Mouse (Mus musculus): Measurements from ENCODE around the gene Myo1e.

Gene Myo1e

GRCm38 (mm10) chr9:70220461-70221170 lies 13.5 kb downstream of the Myo1e start:
- DNase-seq (ENCODE audit: low read depth): no peak

- no peak for DNase-seq (ENCODE audit: low read depth)
Measured at GRCm38 (mm10) chr9:70223142-70223541, 16.0 kb downstream of the Myo1e start.

DNA sequence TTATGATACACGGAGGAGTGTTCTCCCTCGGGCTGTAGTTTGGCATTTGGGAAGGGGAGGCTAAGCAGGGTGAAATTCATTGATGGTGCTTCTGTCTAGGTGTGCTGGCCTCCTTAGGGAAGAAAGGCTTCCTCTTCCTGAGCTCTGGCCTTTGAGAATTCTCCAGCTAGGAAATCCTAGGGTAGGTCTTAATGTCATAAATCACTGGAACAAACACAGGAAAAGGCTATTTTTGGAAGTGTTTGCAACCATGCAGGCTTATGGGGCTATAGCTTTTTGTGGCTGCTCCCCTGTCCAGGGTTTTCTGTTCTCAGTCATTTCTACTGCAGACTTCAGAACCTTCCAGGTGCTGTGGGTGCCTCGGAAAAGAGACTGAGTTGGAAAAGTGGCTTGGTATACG lies 16.9 kb downstream of the Myo1e start:
- no peak for DNase-seq (ENCODE audit: low read depth)

- DNase-seq (ENCODE audit: low read depth): no peak
Measured at GRCm38 (mm10) chr9:70226359-70226758, 19.2 kb downstream of the Myo1e start.

- DNase-seq (ENCODE audit: low read depth): no peak
Measured at GRCm38 (mm10) chr9:70229823-70230222, 22.7 kb downstream of the Myo1e start.

DNA sequence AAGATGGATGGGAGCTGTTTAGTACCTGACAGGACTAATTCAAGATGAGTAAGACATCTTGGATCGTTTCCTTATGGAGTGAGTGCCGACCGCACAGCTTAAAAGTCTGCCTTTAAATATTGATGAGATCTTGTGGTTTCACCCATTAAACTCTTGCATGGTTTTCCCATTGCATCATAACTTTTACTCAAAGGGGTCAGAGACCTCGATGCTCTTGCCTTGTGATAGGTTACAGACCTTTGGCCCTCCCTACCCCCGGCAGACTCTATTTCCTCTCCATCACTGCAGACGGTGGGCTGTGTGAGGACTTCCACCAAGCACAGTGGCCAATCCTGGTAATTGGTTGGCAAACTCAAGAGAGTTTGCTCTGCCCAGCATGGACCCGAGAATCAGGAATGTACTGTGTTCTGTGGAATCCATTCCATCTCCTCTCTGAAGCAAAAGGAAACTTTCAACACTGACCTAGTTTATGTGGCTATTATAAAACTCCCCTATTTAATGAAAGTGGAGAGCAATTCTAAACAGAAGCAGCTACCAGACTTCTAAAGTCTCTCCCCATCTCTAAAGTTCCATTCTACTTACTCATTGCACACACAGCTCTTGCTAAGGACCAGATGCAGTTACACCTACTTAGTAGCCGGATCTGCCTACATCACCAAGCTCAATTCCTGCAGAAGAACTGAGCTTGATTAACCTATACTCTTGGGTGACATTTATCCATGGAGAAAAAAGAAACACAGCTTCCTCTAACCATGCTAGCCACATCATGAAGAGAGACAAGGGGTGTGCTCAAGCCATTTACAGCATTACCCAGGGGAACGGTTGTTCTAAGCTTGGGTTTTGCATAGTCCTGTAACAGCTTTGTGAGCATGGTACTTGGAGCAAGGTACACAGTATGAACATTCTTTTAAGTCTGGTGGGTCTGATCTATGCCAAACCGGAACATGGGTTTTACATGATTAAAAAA lies 25.2 kb downstream of the Myo1e start:
- DNase-seq (ENCODE audit: low read depth): no peak

DNA sequence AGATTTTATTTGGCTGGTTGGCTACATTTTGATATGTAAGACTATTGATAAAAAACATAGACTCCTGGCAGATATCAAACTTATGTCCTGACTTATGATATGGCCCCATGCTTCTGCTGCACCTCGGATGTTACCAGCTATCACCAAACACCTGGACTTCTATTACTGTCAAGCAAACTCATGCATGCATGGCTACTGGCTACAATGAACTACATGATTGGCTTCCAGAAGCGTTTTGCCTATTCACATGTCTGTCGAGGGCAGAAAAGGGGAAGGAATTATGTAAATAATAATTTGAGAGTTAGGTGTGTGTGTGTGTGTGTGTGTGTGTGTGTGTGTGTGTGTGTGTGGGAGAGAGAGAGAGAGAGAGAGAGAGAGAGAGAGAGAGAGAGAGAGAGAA lies 30.0 kb downstream of the Myo1e start:
- no peak for DNase-seq (ENCODE audit: low read depth)

GRCm38 (mm10) chr9:70237561-70237960 lies 30.4 kb downstream of the Myo1e start:
- no peak for DNase-seq (ENCODE audit: low read depth)

GRCm38 (mm10) chr9:70238391-70238790 lies 31.2 kb downstream of the Myo1e start:
- no peak for DNase-seq (ENCODE audit: low read depth)

DNA sequence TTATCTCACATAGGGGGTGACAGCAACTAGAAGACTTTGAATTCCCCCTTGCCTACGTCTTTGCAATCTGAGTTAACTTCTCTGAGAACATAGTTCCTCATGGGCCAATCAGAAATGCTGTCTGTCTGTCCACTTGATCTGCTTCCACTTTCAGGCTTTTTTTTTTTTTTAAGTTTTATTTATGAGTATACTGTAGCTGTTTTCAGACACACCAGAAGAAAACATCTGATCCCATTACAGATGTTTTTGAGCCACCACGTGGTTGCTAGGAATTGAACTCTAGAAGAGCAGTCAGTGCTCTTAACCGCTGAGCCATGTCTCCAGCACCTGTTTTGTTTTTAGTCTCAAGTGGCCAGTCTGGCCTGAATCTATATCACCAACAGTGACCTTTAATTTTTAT lies 32.1 kb downstream of the Myo1e start:
- DNase-seq (ENCODE audit: low read depth): no peak

- DNase-seq (ENCODE audit: low read depth): no peak
Measured at GRCm38 (mm10) chr9:70240703-70241410, 33.7 kb downstream of the Myo1e start.

- DNase-seq (ENCODE audit: low read depth): no peak
Measured at GRCm38 (mm10) chr9:70241411-70241961, 34.3 kb downstream of the Myo1e start.

GRCm38 (mm10) chr9:70242112-70242862 lies 35.1 kb downstream of the Myo1e start:
- DNase-seq (ENCODE audit: low read depth): no peak

GRCm38 (mm10) chr9:70243241-70243640 lies 36.1 kb downstream of the Myo1e start:
- DNase-seq (ENCODE audit: low read depth): no peak

- DNase-seq (ENCODE audit: low read depth): no peak
Measured at GRCm38 (mm10) chr9:70243708-70244107, 36.6 kb downstream of the Myo1e start.

DNA sequence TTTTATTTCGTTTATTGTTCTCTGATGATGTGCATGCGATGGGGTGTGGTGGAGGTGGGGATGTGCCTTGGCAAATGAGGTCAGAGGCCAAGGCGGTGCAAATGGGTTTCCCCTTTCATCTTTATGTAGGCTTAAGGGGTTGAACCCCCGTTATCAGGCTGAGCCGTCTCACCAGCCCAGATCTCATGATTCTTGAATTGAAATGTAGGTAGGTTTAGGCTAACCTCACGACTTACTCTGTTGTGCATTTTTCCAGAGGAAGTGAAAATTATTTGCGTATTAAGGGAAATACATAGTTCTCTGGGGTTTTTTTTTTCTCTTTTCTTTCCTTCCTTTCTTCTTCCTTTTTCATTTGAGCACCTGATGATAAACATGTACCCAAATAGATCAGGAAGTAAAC lies 37.0 kb downstream of the Myo1e start:
- DNase-seq (ENCODE audit: low read depth): no peak

DNA sequence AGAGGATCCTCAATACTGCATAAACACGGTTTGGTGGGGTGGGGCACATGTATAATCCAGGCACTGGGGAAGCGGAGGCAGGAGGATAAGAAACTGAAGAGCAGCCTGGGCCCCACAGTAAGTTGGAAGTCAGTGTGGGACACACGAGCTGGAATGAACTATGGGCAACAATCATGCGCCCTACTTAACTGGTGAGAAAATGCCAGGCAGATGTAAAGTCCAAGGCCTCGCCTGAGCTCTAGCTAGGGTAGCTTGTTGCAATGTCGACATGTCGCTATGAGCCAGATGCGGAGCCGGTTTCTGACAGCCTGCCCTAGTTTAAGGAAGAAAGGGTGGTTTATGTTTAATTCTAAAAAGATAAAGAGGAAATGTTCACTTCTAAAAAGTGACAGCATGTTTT lies 37.9 kb downstream of the Myo1e start:
- no peak for DNase-seq (ENCODE audit: low read depth)

DNA sequence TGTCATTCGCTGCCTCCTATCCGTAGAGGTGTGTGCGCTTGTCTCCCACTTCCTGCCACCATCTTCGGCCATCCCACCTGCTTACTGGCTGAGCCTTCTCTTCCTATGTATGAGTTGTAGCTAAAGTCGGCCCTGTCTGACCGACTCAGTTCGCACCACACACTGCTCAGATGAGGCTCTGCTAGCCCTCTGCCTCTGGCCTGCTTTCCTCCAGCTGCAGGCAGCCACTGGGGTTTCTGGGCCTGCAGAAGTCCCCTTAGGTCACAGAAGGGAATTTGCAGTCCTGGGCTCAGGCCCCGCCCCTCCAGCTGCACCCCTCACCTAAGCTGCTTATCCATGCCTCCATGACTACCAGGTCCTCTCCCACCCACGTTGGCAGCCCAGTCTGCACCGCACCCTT lies 39.3 kb downstream of the Myo1e start:
- no peak for DNase-seq (ENCODE audit: low read depth)

DNA sequence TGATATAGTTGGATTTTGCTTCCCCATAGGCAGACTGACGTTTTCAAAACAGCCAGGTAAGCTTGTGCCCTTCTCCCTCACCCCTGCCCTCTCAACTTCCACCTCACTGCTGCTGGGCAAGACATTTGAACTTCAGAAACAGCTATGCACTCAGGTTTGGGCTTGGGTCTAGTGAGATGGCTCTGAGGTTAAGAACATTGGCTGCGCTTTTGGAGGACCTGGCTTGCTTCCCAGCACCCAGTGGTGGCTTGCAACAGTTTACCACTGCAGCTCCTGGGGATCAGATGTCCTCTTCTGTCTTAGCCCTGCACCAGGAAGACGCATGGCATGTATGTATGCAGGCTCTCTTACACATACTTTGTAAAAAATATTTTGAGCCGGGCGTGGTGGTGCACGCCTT lies 40.9 kb downstream of the Myo1e start:
- no peak for DNase-seq (ENCODE audit: low read depth)

DNA sequence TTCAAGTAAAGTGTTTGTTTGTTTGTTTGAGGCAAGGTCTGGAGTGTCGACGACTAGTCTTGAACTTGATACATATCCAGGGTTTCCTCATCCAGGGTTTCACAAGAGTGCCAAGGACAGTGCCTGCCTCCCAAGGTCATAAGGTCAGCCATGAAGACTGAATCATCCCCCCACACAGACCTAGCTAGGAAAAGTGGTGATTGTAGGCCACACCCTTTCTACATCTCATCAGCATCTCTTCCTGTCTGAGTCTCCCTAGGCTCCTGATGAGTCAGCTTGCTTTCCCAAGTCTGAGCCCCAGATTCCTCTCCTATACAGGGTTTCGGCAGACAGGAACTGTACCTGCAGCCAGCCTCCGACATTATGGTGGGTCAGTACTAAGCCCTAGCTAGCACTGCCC lies 41.7 kb downstream of the Myo1e start:
- DNase-seq (ENCODE audit: low read depth): no peak

DNA sequence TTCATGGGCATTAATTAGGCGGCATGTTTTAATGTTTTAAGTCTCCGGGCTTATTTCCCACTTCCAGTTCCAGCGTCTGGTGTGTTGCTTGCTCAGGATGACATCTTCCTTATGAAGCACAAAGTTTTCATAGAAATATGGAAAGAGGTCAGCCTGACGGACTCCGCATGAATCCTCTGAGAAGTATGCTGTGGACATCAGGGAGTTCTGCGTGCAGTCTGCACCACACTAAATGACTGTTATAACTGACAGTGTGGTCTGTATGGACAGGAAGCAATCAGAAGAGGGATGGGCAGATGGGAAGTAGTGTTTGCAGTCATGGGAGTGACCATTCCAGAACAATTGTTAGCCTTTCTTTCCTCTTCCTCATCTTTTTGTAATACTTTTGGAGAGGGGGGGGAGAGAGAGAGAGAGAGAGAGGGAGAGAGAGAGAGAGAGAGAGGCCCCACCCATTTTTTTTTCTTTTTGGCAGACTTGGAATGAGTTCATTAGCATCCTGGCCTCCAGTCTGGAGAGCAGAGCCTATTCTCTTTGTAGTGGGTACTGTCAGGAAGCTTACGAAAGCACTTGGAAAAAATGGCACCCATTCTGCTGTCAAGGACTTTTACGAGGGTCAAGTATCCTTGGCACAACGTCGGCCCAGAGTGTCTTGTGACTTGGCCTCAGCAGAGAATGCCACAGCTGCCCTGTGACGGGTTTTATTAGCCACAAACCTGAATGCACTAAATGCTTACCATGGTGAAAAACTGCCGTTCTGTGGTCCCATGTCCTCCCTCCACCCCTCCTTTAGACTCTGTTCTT lies 42.9 kb downstream of the Myo1e start:
- DNase-seq (ENCODE audit: low read depth): no peak
